Mouse (Mus musculus) mouse trophoblast stem cell (cell line): Measurements from ENCODE around the gene Cox7a1.

Source experiments
- in situ Hi-C, 2 experiments: fragments of 300-500 bp; cut with MseI, MboI; formaldehyde crosslinking; loops; 2 replicates in 1 of 2; 3 replicates in 1 of 2; pipeline ENCODE4 v1.15.1; 2025

Cox7a1 gene

DNA sequence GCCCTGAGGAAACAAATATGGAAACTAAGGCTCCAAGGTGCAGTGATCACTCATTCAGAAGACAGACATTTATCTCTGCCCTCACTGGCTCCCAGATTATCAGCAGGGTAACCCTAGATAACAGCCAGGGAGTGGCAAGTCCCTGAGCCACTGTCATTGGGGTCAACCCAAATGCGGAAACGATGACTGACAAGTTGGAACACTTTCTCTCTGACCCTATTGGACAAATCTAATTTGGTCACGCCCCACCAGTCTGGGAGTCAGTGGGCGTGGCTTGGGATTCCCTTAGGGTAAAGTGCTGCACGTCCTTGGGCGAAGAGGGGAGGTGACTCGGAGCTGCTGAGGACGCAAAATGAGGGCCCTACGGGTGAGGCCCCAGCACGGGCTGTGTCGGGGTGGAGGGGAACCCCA is at the start of gene Cox7a1:
TSS of gene Cox7a1 (plus strand) at position 266 of the 411 bp plus-strand sequence.
- in situ Hi-C loops: loop anchor here in 1 of 2 experiments (5.0 kb wide), 1 partner anchor 33 kb away; no protein-coding TSS in a partner anchor

DNA sequence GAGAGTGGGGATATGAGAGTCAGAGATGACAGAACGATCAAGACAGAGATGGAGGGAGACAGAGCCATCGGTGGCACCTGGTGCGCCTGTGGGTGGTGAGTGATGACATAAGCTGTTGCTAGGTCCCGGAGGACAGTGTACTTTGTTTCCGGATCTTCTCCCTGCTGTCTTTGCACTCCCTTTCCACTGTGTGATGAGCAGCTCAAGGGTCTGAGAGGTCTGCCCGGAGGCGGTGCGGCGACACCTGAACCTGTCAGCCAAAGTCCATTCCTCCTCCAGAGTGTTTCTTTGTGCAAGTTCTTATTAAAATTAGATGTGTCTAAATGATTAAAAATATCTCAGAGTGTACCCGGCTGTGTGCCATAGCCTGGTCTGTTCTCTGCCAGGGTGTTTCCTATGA is 47.1 kb upstream of the Cox7a1 start:
- in situ Hi-C loops: no loop called here

DNA sequence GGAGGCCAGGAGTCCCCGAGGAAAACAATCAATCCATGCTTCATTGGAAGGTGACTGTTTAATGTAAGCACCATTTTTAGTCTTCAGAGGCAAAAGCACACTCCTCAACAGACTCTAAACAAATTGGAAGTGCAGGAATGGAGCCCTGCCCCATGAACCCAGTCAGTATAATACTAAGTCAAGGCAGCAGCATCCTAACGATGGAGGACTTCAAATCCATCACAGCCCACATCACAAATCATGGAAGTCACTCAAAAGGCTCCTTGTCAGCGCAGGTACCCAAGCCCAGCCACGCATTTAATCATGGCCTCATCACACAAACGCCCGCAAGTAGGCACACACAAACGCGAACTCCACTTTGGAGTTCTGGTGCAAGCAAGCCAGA is 40.8 kb upstream of the Cox7a1 start:
- in situ Hi-C loops: no loop called here

DNA sequence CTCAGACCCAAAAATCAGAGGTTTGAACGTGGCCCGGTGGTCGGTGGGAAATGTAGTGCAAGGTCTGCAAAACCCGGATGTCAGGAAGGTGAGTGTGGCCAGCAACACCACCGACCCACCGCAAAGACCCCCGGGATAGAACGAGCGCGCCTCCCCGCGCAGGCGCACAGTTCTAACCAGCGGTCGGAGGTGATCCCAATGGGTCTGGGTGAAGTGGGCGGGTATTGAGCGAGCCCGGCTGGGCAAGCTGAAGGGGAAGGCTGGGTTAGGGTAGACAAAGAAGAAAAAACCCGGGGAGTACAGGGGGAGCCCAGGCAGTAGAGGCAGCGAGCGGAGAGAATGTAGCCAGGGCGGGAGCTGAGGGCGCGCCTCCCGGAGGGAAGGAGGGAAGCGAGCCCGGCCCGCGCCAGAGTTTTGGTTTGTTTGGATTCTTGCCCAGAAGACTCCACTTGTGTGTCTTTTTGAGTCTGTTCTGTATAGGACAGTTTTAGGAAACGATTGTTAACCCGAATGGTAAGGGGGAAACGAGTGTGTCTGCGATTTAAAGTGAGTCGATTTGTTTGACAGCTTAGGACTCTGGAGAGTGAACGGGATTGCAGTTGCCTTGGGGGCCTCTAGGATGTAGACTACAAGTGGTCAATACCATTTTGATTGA is 40.3 kb upstream of the Cox7a1 start:
- in situ Hi-C loops: no loop called here

DNA sequence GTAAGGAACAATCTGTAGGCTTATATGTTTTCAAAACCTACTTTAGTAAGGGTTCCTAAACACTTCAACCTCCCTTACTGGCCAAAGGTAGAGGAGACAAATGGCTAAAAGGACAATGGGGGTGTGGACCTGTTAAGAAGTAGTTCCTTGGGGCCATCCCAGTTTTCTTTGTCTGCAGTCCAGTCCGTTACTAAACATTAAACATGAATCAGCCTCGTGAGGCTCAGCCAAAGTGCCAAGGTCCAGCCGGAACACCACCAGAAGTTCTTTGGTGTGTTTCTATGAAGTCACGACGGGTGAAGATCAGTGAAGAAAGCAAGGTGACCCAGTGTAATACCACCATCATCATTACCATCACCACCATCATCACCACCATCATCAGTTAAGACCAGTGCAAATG is 36.9 kb upstream of the Cox7a1 start:
- in situ Hi-C loops: no loop called here

DNA sequence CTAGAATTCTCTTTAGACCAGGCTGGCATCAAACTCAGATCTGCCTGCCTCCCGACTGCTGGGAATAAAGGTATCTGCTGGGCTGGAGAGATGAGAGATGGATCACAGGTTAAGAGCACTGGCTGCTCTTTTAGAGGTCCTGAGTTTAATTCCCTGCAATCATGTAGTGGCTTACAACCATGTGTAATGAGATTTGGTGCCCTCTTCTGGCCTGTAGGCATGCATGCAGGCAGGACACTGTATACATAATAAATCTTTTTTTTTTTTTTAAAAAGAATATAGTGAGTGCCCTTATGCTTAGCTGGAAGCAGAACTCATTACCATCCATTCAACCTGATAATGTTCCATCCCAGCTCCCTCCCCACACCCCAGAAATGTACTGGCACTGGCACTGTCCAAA is 29.9 kb upstream of the Cox7a1 start:
- in situ Hi-C loops: no loop called here

DNA sequence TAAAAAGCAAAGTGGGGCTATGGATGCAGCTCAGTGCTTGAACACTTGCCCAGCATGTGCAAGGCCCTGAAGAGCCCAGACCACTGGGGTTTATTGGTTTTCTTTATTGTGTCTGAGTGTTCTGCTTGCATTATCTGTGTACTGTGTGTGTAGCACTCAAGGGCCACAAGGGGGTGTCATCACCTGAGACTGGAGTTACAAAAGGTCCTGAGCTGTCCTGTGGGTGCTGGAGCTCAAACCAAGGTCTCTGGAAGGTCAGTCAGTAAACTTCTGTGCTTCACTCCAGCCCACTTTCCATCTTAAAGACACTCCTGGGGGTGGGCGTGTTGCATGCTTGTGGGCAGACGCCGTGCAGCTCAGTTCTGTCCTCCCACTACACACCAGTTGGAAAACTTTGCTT is 28.4 kb upstream of the Cox7a1 start:
- in situ Hi-C loops: no loop called here

DNA sequence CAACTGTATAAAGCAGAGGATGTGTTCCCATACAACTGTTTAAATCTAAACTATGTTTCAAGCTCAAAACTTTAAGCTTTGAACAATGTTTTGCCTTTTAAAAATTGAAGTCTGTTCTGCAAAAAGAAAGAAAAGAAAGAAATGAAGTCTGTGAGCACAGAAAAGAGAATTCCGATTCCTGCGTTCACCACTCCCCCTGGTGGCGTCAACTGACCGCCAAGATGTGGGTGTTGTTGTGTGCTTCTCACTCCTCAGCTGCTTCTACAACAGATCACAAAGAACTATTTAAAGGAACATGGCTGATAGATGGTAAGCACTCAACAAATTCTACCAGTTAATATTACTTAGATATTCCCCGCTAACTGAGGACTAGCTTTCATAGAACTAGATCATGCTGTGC is 20.8 kb upstream of the Cox7a1 start:
- in situ Hi-C loops: no loop called here

DNA sequence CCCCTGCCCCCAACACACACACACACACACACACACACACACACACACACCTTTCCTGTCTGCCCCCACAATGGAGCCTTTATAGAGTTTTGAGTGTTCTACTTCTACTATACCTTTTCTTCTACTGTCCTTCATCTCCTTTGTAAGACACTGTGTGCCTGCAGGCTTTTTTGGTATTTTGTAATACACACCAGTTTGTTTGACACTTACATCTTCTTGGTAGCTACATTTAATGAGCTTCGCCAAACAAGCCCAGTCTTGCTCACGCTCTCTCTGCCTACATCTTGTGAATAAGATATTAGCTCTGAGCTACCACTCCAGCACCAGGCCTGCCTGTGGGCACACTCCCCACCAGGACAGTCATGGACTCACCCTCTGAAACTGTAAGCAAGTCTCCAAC is 19.2 kb upstream of the Cox7a1 start:
- in situ Hi-C loops: no loop called here

DNA sequence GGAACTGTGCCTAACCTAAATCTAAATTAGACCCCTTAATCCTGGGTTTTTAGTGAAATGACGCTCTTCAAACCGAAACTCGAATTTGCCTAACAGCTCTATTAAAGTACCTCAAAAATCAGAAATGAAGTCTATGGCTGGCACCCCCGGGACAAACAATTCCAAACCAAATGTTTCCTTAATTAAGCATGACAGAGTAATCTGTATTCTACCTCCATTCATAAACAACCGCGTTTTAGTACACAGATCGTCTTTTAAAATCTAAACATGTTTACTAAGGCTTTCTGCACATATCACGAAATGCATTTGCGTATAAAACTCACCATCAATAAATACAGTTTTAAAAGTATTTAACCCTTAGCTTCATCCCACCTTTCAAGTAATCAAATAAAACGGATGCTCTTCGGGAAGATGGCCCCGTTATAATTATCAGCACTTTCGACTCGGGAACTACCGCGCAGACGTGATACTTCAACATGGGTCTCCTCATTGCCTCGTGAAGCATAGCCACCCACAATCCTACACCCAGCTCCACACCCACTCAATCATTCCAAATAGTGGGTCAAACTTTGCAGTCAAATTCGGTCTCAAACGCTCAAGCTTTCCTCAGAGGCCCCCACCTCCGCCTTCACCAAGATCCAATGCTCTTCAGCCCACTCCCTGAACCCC is 14.9 kb upstream of the Cox7a1 start:
- in situ Hi-C loops: no loop called here

DNA sequence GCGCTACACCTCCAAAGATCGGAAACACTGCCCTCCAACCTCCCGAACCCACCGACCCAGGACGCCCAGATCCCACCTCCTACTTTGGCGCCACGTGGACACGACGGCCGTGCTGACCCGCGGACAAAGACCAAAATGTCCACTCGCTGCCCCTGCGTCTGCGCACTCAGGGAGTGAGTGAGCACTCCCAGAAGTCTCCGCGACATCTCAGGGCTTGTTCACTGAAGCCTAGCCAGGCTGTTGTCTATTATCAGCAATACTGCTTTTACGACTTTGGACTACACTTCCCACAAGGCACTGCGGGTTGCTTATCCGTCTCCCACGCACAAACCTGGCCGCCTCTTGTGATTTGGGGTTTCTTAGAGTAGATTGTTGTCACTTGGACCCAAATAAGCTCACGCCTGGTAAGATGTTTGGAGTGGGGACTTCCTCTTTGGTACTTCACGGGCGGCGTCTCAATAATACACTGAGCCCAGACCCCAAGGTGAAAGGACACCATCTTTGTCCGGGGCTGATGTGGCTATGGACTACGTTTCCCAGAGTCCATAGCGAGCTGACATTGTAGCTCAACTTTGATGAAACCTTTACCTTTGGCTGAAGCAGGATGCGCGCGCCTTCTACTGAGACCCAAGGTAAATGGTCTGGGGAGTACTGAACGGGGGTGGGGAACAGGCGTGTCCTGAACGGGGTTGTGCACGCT is 14.2 kb upstream of the Cox7a1 start, which contains the start of gene Zfp146:
TSS of gene Zfp146 (minus strand) at position 168 of the 700 bp plus-strand sequence.
- in situ Hi-C loops: no loop called here

DNA sequence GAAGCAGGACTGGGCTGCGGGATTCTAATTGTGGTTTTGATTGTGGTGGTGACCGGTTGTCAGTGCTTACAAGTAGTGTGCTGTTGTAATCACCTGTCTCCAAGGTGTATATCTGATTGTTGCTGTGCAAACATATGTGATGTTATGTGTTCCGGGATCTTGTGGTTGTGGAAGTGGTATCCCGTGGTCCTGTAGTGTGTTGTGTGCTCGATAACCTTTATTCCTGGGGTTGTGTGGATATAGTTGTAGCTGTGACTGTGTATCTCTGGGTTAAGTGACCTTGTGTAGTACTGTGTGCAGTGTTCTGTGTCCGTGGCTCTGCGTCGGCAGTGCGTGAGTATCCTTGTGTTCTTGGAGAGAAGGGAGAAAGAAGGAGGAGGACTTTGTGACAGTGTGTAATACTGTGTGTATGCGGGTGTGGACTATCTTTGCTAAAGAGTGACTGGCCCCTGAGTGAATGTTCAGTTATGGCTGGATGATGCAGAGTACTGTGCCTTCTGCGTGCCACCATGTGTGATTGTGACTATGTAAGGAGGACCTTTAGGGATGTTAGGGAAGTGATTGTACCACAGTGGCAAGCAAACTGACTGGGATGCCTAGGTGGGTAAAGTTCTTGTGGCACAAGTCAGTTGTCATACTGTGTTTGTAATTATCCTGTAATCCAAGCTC is 13.5 kb upstream of the Cox7a1 start:
- in situ Hi-C loops: no loop called here

DNA sequence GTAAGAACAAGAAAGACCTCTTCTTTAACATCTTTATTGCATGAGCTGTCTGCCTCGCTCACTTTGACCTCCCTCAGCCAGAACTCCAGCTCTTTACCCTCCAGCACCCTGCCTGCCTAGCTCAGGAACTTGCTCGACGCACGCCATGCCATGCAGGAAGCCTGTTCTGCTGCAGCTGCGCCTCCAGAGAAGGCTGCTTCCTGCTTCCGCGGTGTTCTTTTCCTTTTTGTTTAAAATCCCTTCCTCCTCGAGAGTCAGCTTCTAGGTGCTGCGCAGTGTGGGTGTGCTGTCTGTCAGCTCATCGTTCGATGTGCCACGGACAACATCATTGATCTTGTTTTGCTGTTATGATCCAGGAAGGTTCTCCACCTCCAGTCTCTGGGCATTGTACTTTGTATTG is 7.5 kb upstream of the Cox7a1 start:
- in situ Hi-C loops: loop anchor here in 1 of 2 experiments (5.0 kb wide), 1 partner anchor 36 kb away; no protein-coding TSS in a partner anchor

DNA sequence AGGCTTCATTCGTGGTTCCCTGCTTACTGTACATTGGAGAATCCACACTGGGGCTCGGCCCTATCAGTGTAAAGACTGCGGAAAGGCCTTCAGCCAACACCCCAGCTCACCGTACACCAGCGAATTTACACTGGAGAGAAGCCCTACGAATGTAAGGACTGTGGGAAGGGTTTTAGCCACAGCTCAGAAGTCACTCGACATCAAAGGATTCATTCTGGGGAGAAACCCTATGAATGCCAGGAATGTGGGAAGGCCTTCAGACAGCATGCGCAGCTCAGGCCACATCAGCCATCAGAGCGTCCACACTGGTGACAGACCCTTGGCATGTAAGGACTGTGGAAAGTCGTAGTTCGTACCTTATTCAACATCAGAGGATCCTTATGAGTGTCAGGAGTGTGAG is 5.7 kb upstream of the Cox7a1 start:
- in situ Hi-C loops: loop anchor here in 1 of 2 experiments (5.0 kb wide), 1 partner anchor 34 kb away; no protein-coding TSS in a partner anchor

DNA sequence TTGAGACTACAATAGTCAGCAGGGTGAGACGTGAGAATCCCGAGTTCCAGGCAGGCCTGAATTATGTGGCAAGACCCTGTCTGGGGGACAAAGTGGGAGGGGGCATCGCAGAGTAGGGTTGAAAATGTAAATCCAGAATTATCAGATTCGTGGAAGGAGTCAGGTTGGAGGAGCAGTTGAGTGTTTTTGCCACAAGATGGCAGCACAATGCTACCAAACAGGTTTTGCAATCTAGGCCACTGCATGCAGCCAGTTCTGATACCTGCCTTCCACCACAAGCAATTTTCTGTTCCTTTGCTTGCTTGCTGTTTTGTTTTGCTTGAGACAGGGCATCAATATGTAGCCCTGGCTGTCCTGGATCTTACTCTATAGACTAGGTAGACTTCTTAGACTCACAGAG is 2.6 kb upstream of the Cox7a1 start:
- in situ Hi-C loops: loop anchor here in 1 of 2 experiments (5.0 kb wide), 1 partner anchor 36 kb away; no protein-coding TSS in a partner anchor

DNA sequence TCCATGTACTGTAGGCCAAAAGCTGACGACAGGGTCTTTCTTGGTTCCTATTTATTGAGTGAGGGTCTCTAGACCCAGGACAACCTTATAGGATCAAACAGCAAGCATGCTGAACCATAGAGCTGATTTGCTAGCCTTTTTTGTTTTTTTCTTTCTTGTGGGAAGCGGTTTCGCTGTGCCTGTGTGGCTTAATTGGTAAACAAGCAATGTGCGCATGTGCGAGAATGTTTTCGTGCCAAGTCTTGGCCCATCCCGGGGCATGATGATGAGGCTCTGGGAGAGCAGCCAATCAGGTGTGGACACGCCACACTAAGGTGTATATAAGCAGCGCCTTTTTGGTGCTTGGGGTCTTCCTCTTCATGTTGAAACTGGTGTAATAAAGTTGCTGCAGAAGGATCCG is 2.0 kb upstream of the Cox7a1 start:
- in situ Hi-C loops: loop anchor here in 1 of 2 experiments (5.0 kb wide), 1 partner anchor 35 kb away; no protein-coding TSS in a partner anchor

DNA sequence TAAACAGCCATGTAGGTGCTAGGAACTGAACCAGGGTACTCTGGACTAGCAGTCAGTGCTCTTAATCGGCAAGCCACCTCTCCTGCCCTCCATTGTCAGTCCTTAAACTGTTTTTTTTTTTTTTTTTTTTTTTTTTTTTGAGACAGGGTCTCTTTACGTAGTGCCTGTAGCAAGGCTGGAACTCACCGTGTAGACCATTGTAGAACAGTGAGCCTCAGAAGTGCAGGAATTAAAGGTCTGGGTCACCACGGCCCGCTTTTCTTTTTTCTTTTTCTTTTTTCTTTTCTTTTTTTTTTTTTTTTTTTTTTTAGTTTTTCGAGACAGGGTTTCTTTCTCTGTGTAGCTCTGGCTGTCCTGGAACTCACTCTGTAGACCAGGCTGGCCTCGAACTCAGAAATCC is 755 bp upstream of the Cox7a1 start:
- in situ Hi-C loops: loop anchor here in 1 of 2 experiments (5.0 kb wide), 1 partner anchor 34 kb away; no protein-coding TSS in a partner anchor

DNA sequence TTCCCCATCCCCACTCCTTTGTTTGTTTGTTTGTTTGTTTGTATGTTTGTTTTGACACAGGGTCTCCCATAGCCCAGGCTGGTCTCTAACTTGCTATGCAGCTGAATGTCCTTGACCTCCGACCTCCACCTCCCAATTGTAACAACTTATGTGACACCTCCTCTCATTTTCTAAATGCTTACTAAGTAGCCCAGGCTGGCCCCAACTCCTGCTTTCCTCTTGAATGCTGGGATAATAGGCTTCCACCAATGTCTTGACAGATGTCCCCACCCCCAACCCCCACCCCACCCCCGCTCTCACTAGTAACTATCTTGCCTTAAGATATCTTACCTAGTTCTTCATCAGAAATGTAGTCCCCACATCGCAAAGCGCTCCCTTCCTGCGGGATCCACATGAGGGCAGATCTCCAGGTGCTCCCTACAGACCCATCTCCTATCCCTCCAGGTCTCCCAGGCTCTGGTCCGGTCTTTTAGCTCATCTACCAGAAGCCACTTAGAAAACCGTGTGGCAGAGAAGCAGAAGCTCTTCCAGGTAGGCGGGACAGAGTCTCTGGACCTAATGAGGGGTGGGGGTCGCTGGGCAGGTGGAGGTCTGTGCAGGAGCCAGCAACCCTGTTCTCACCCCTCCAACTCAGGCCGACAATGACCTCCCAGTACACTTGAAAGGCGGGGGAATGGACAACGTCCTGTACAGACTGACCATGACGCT is 851 bp downstream of the Cox7a1 start:
- in situ Hi-C loops: loop anchor here in 1 of 2 experiments (5.0 kb wide), 1 partner anchor 33 kb away; no protein-coding TSS in a partner anchor

DNA sequence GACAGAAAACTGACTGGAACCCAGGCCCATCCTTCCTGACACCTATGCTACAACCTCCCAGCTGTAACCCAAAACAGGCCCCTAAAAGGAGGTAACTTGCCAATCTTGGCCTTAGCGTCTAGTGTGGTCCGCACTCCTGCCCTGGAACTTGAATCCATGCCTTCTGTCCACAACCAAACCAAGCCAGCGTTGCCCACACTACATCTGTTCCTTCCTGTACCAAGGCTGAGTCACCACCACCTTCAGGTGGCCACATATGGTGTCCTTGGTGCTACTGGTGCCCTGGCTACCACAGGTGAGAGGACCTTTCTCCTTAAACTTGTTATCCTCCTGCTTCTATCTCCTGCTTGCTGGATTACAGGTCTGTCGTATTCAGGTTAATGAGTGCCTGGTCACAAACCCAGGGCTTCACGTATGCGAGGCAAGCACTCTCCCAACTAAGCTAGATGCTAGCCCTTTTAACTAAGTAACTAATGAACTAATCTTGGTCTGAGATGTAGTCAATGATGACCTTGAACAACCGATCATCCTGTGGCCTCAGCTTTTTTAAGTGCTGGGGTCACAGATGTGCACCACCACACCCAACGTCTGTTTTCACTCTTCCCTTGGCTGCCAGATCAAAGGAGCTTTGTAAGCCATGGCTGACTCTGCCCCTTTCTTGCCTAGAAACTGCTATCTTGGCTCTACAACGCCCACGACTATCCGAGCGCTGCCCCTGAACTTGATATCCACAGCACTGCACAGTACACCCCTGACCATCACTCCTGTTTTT is 4.6 kb downstream of the Cox7a1 start:
- in situ Hi-C loops: no loop called here

DNA sequence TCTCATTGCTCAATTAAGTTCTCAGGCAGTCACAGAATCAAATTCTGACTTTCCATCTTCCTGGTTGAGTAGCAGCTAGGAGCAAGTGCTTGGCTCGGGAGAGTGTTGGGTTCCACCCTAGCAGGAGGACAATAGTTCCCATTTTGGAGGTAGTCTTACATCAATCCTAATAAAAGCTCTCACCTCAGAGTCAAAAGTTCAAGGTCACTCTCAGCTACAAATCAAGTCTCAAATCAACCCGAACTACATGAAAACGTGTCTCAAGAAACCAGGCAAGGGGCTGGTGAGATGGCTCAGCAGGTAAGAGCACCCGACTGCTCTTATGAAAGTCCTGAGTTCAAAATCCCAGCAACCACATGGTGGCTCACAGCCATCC is 5.2 kb downstream of the Cox7a1 start:
- in situ Hi-C loops: no loop called here
